Mouse (Mus musculus): ENCODE data around the gene Pdk1.

DNA sequence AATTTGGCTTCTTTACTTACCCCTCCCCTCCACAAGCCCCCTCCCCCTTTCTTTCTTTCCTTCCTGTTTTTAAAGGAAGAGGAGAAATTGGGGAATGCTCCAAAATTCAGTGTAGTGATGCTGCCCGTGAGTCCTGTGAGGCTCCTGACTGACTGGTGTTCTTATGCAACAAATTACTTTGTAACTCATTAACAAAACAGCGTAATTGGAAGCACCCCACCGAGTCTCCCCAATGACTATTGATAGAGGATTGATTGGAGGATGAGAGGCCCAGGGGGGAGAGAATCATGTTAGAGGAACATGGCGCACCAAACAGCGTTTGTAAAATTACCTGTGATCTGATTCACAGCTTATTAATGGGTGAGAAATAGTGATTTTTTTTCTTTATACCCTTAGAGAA, 17.9 kb upstream of the Pdk1 start:
- no peak for TF ChIP-seq CTCF (IDR thresholded peaks at IDR 0.05; ENCODE audit: borderline replicate concordance, extremely low read depth, insufficient read depth, insufficient read length)
- TF ChIP-seq POLR2A (IDR thresholded peaks at IDR 0.05; ENCODE audit: borderline replicate concordance, extremely low read depth, insufficient read depth, insufficient read length, poor library complexity, severe bottlenecking) = no peak
